Mouse (Mus musculus) midbrain, embryonic 13.5 days (tissue): Measurements from ENCODE around the gene Elavl4. TPM values are rescaled to one million over a fixed set of nuclear protein-coding genes. Genes with fewer than 3 reads are reported as not detected.

Experiments
- ATAC-seq: fragments of 200-750 bp; cut with Nextera tagmentation; 2 replicates; pipeline ENCODE4 v1.8.0; 2017; ENCODE audit warnings: mild to moderate bottlenecking, moderate TSS enrichment, moderate library complexity
- H3K27ac ChIP-seq: fragments of 300-500 bp; sonication (generic); 2 replicates; pipeline ENCODE4 v1.5.1; 2015; ENCODE audit warnings: inconsistent platforms, mild to moderate bottlenecking, moderate library complexity
- H3K27me3 ChIP-seq: fragments of 300-500 bp; sonication (generic); 2 replicates; pipeline ENCODE4 v1.6.1; 2015; ENCODE audit warnings: mild to moderate bottlenecking, inconsistent platforms
- H3K36me3 ChIP-seq: fragments of 300-500 bp; sonication (generic); 2 replicates; pipeline ENCODE4 v1.6.1; 2015; ENCODE audit warnings: mild to moderate bottlenecking, inconsistent platforms
- H3K4me1 ChIP-seq: fragments of 300-500 bp; sonication (generic); replicated peaks from 2 replicates; pipeline ENCODE4 v1.6.1; 2015; ENCODE audit warnings: inconsistent platforms
- H3K4me2 ChIP-seq: fragments of 300-500 bp; sonication (generic); replicated peaks from 2 replicates; pipeline ENCODE4 v1.6.1; 2015; ENCODE audit warnings: moderate library complexity, mild to moderate bottlenecking, inconsistent platforms
- H3K4me3 ChIP-seq: fragments of 300-500 bp; sonication (generic); replicated peaks from 2 replicates; pipeline ENCODE4 v1.5.1; 2015; ENCODE audit warnings: mild to moderate bottlenecking, inconsistent platforms
- H3K9ac ChIP-seq: fragments of 300-500 bp; sonication (generic); replicated peaks from 2 replicates; pipeline ENCODE4 v1.6.1; 2015; ENCODE audit warnings: mild to moderate bottlenecking, inconsistent platforms
- H3K9me3 ChIP-seq: fragments of 300-500 bp; sonication (generic); 2 replicates; pipeline ENCODE4 v1.6.1; 2016; ENCODE audit warnings: mild to moderate bottlenecking, inconsistent platforms
- WGBS: fragments of 180-500 bp; shearing (Covaris S2); methylation state at CpG from one replicate; pipeline ENCODE4 v1.1.7; 2015; 5-methylcytosine and 5-hydroxymethylcytosine counted together
- polyA plus RNA-seq: library from polyadenylated mRNA; unstranded; fragments of >200 nt; fragmentation: Nextera tagmentation; extraction: Ambion mirVana; gene quantifications from 2 replicates; pipeline ENCODE4 v1.2.1, GENCODE M21; 2015

Elavl4 gene
- polyA plus RNA-seq, 1 experiment from 2014 or later, result 327 TPM

DNA sequence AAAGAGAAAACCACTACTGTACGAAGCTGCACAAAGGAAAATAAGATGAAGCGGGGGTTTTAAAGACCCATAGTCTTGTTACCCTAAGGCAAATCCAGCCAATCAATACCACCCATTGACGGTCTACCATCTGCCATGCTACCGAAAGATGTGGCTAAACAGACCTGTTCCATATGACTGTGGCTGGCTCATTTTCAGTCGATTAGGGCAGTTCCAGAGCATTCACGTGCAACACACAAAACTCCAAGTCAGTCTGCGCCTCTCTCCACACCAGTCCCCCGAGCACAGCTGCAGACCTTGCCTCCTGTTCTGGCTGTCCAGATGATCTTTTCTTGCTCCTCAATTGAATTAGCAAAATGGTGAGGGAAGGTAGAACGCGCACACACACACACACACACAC, 59.2 kb downstream of the Elavl4 start:
- Histone ChIP-seq H3K36me3 (no peaks in the 10 kb centered on the region), H3K9ac (no peak overlapping the region), H3K4me2 (0 out of 2 replicates have a peak overlapping the region, but pooled peaks have one; percentile 17), H3K4me1 (peaks cover 32% of the 10 kb centered on the region), H3K4me3 (no peak overlapping the region), H3K9me3 (no peaks in the 10 kb centered on the region), H3K27me3 (peaks cover 6% of the 10 kb centered on the region; the same call in 1 of the 2 replicates), H3K27ac (no peak overlapping the region)
- ATAC-seq, result peak; percentile 55
- WGBS, result 42% methylated on average over 10 of the region's 10 CpGs

DNA sequence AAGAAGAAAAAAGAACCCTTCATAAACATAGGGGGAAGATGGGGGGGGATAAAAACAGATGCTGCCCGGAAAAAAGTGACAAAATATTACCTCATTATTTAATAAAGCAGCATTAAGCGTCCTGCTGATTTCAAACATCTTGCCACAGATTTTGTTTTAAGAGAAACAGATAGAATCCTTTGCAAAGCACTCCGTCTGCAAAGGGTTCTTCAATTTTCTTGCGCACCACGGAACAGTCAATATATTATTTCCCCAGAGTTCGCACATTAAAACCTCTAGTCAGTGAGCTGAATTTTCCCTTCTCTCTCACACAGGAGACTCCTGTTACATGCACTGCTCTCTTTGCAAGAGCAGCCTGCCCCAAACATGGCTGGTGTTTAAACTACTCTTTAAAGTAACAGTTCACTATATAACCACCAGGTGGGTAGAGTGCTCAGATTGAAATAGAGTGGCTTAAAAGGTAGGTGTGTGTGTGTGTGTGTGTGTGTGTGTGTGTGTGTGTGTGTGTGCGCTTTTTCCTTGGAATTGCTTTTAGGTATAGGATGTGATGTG, 61.1 kb downstream of the Elavl4 start:
- peaks cover 33% of the 10 kb centered on the region for H3K4me1 ChIP-seq
- H3K9me3 ChIP-seq, result no peaks in the 10 kb centered on the region
- H3K27me3 ChIP-seq, result peaks cover 6% of the 10 kb centered on the region; the same call in 1 of the 2 replicates
- no peaks in the 10 kb centered on the region for H3K36me3 ChIP-seq
- H3K4me3 ChIP-seq, result peak overlapping the region; percentile 39
- peak overlapping the region; percentile 57 for H3K4me2 ChIP-seq
- ATAC-seq, result peak; percentile 35; the same call in 1 of the 2 replicates
- peak overlapping the region; percentile 87 for H3K27ac ChIP-seq
- WGBS, result 58% methylated on average over 7 of the region's 7 CpGs
- H3K9ac ChIP-seq, result peak overlapping the region; percentile 61

DNA sequence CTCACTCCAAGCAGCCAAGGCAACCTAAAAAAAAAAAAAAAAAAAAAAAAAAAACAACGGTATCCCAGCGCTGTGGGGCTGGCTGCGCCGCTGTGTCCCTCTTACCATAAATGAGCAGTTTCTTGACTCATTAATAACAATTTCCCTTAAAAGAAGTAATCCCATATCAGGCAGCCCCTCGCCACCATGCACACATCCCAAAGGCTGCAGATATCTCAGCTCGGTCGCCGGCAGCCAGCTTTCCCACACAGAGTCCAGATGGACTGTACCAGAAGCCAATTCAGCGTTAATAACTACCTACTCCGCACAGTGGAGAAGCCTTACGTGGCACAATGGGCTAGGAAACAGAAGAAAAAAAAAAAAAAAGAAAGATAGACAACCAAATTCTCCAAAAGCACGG, 61.7 kb downstream of the Elavl4 start:
- Histone ChIP-seq H3K27me3 (peaks cover 6% of the 10 kb centered on the region; the same call in 1 of the 2 replicates), H3K4me2 (peak overlapping the region; percentile 57), H3K9ac (peak overlapping the region; percentile 61), H3K27ac (peak overlapping the region; percentile 87), H3K4me1 (peaks cover 33% of the 10 kb centered on the region), H3K9me3 (no peaks in the 10 kb centered on the region), H3K36me3 (no peaks in the 10 kb centered on the region), H3K4me3 (peak overlapping the region; percentile 39)
- WGBS, result 6% methylated on average over 12 of the region's 12 CpGs
- ATAC-seq, result peak; percentile 59; the same call in 1 of the 2 replicates

DNA sequence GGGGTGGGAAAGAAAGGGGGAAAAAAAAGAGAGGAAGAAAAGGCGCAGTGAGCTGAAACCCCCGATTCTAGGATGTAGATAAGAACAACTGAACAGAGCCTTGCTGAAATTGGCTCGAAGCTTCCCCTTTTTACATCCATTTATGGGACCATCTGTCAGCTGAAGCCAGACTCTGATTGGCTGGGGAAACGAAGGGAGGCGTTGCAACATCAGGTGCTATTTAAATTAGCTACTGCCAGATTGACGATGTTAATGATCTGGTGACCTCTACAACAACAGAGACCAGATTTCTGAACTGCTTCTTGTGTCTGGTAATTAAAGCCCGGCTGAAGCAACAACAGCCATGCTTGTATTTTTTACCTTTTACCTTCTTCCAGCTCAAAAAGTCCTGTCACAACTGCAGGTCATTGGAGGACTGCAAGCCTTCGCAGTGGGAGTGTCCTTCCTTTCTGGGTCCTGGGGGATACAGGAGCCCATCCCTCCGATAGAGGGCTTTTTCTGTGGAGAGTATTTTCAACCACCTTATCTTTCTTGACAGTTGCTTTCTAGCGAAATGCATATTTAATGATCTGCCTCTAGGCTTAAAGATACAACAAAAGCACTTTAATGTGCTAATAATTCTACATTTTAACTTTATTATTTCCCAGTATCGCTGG, 64.2 kb downstream of the Elavl4 start:
- peaks cover 6% of the 10 kb centered on the region; the same call in 1 of the 2 replicates for H3K27me3 ChIP-seq
- peaks cover 36% of the 10 kb centered on the region for H3K4me1 ChIP-seq
- 6% methylated on average over 11 of the region's 11 CpGs for WGBS
- peak overlapping the region; percentile 97 for H3K27ac ChIP-seq
- no peaks in the 10 kb centered on the region for H3K36me3 ChIP-seq
- peak; percentile 81 for ATAC-seq
- H3K9ac ChIP-seq, result peak overlapping the region; percentile 89; the same call in 1 of the 2 replicates
- no peaks in the 10 kb centered on the region for H3K9me3 ChIP-seq
- peak overlapping the region; percentile 63 for H3K4me2 ChIP-seq
- H3K4me3 ChIP-seq, result peak overlapping the region; percentile 57

DNA sequence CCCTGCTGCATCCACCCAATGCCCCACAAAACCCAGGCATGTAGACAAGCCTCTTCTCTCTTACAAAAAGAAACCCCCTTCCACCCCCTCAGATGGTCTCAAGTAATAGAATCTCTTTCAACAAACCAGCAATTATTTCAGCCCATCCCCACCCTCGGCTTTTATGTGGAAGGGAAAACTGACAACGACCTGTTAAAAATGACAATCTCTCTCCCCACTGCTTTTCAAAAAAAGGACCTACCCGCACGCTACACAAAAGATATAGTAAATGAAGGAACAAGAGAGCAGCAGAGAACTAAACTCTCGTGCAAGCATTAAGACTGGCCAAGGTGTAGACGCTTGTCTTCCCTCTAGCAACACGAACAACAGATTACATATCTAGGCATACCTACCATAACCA, 64.9 kb downstream of the Elavl4 start:
- Histone ChIP-seq H3K36me3 (no peaks in the 10 kb centered on the region), H3K9me3 (no peaks in the 10 kb centered on the region), H3K27me3 (peaks cover 6% of the 10 kb centered on the region; the same call in 1 of the 2 replicates), H3K9ac (peak overlapping the region; percentile 89), H3K4me3 (peak overlapping the region; percentile 57), H3K4me2 (peak overlapping the region; percentile 63), H3K27ac (peak overlapping the region; percentile 97), H3K4me1 (peaks cover 37% of the 10 kb centered on the region)
- ATAC-seq, result no peak; the same call in 1 of the 2 replicates
- 22% methylated on average over 7 of the region's 7 CpGs for WGBS

DNA sequence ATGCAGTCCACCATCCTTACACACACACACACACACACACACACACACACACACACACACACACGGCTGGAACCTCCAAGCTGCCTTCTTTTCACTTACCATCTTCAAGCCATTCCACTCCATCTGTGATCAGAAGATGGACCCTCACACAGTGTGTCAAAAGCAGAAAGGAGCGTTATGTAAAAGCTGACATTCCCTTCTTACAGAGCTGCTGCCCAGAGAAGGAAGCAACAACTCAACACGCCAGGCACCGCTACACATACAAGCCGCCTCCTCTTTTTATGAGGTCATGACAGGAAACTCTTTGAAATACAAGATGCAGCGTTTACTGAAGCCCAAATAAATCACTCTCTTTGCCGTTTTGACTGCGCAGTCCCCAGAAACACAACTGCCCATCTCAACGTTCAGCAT, 65.3 kb downstream of the Elavl4 start:
- Histone ChIP-seq H3K4me1 (peaks cover 38% of the 10 kb centered on the region), H3K4me3 (peak overlapping the region; percentile 57), H3K36me3 (no peaks in the 10 kb centered on the region), H3K27ac (peak overlapping the region; percentile 97), H3K27me3 (peaks cover 6% of the 10 kb centered on the region; the same call in 1 of the 2 replicates), H3K9me3 (no peaks in the 10 kb centered on the region), H3K9ac (peak overlapping the region; percentile 89), H3K4me2 (peak overlapping the region; percentile 63)
- 15% methylated on average over 9 of the region's 9 CpGs for WGBS
- peak; percentile 41 for ATAC-seq

DNA sequence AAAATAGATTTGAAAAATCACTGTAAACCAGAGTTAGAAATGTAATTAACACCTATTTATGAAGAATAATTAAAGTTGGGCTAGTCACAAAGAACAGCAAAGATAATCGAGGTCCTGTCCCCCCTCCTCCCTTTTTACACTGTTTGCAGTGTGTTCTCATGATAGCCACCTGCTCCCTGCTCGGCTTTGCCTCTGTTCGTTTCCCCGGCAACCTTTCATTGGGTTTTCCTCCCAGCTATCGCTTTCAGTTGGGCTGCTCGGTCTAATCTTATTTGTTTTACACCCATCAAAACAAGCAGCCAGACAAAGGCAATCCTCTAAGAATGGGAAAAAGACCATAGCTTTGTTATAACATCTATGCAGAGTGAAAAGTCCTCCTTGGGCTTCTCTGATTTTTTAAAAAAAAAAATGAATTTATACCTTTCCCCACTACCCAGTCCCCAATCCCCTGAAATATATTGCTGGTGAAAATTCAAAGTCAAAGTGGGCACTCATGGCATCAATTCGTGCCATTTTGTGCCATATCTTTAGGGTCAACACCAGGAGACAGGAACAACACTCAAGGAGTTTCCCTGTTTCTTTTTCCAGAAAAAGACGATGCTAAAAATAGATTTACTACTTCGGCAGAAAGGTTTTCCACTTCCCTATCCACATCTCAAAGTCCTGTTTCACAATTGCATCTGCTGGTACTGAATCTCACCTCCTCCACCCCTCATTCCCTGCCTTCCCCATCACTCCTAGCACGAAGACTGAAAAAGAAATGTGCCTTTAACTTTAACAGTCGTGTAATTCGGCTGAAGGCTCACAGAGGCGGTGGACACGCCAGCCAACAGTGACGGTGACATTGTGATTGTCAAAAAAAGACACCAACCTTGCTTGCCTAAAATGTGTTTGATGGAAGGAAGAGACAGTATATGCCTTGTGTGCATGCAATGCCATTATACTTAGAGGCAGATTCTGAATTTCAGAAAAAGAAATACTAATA, 66.1 kb downstream of the Elavl4 start:
- H3K9ac ChIP-seq, result peak overlapping the region; percentile 89
- peak overlapping the region; percentile 63 for H3K4me2 ChIP-seq
- 3% methylated on average over 15 of the region's 15 CpGs for WGBS
- H3K27me3 ChIP-seq, result peaks cover 6% of the 10 kb centered on the region; the same call in 1 of the 2 replicates
- no peaks in the 10 kb centered on the region for H3K9me3 ChIP-seq
- peak overlapping the region; percentile 57 for H3K4me3 ChIP-seq
- H3K27ac ChIP-seq, result peak overlapping the region; percentile 97
- H3K4me1 ChIP-seq, result peaks cover 38% of the 10 kb centered on the region
- ATAC-seq, result peak; percentile 80
- no peaks in the 10 kb centered on the region for H3K36me3 ChIP-seq

DNA sequence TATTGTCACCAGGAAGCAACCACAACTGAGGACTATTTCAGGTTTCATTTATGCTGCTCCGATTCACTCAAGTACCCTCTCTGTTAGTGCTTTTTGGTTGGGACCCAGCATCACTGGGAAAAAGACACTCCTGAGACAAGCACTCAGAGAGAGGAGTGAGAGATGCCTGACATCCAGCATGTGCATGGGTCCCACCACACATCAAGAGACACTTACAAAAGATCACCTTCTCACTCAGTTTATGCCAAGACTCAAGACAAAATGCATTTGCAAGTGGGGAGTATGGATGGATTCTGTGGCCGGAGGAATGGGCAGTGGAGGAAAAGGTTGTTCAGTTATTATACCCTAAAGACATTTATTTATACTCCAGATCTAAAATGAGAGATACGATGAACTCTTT, 67.3 kb downstream of the Elavl4 start:
- H3K9ac ChIP-seq, result peak overlapping the region; percentile 89
- H3K27me3 ChIP-seq, result peaks cover 6% of the 10 kb centered on the region; the same call in 1 of the 2 replicates
- ATAC-seq, result no peak
- H3K4me2 ChIP-seq, result peak overlapping the region; percentile 63
- peaks cover 42% of the 10 kb centered on the region for H3K4me1 ChIP-seq
- H3K4me3 ChIP-seq, result peak overlapping the region; percentile 57
- WGBS, result 40% methylated on average over 3 of the region's 3 CpGs
- no peaks in the 10 kb centered on the region for H3K36me3 ChIP-seq
- H3K27ac ChIP-seq, result peak overlapping the region; percentile 97
- no peaks in the 10 kb centered on the region for H3K9me3 ChIP-seq

DNA sequence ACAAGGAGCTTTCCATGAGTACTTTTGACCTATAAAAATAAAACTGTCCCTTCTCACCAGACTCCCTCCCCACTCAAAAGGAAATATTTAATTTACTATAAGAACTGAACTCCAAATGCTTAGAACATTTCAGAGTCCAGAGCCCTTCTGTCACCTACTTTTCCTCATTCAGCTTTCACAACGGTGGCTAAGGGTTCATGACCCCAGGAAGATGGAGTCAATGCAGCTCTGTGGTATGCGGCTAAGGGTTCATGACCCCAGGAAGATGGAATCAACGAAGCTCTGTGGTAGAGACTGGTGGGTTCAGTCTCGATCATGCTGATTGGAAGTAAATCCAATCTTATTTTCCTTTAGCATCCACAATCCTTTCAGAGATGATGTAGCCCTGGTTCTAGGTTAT, 81.7 kb downstream of the Elavl4 start:
- Histone ChIP-seq H3K36me3 (peaks cover 14% of the 10 kb centered on the region), H3K4me3 (no peak overlapping the region), H3K27ac (no peak overlapping the region), H3K27me3 (no peaks in the 10 kb centered on the region), H3K4me2 (no peak overlapping the region), H3K4me1 (peaks cover 4% of the 10 kb centered on the region; the same call in 1 of the 2 replicates), H3K9ac (no peak overlapping the region), H3K9me3 (no peaks in the 10 kb centered on the region)
- no peak for ATAC-seq
- WGBS, result 48% methylated on average over 4 of the region's 4 CpGs

DNA sequence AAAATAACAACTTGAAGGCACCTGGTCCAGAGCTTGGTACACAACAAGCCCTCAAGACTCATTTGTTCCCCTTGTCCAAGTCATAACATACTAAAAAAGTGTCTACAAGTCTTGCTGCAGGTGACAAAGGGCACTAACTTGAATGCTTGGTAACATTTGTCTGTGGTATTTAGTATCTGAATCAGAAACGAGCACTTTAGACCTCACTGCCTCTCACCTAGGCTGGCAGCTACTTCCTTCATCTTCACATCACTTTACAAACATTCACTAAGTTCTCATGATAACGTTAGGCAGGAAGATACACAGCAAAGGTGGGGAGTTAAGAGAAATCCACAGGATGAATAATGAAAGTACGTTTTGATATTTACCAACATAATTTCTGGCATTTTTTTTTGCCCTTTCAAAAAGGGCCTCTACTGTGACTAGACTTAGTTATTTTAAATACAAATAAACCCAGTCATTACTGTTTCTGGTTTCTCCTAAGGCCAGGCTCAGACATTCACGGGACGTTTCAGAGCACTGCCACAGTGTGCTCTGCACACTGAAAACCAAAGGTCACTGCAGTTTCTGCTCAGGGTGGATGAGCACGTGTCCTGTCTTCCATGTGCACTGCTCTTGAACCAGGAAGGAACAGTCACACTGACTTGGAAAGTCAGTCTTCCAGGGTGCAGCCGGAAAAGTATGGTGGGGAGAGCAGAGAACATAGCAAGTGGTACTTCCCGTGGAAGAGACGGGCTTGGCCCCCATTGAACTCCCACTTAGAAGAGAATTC, 84.7 kb downstream of the Elavl4 start:
- peaks cover 23% of the 10 kb centered on the region for H3K4me1 ChIP-seq
- H3K36me3 ChIP-seq, result peaks cover 11% of the 10 kb centered on the region
- H3K4me3 ChIP-seq, result no peak overlapping the region
- no peaks in the 10 kb centered on the region for H3K27me3 ChIP-seq
- no peak overlapping the region for H3K9ac ChIP-seq
- no peak overlapping the region for H3K4me2 ChIP-seq
- H3K27ac ChIP-seq, result no peak overlapping the region
- WGBS, result 84% methylated on average over 9 of the region's 9 CpGs
- H3K9me3 ChIP-seq, result no peaks in the 10 kb centered on the region
- ATAC-seq, result no peak

DNA sequence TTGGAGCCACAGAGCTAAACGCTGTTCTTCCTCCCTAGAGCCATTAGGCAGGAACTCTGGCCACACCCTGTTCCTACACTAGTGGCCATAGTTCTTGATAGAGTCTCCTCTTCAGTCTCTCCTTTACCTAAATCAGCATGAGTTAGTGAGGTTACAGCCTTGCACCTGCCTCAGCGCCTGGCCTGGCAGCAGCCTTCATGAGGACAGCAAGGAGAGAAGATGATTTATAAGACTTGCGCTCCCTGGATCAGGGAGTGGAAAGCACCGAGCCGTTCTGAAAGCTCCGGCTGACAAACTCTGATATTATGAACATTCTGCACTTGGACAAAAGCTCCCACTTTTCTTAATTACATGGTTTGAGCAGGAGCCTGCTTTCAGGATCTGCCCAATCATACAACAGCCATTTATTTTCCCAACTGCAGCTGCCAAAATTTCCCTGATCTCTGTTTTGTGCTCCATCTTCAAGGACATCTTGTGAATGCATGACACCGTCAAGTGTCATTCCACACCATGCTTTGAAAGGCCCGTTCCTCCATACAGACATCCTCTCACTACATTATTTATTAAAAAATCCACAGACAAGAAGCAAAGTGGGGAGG, 87.3 kb downstream of the Elavl4 start:
- Histone ChIP-seq H3K9ac (no peak overlapping the region), H3K36me3 (peaks cover 9% of the 10 kb centered on the region; the same call in 1 of the 2 replicates), H3K4me2 (no peak overlapping the region), H3K9me3 (no peaks in the 10 kb centered on the region), H3K27ac (peak overlapping the region; percentile 44; the same call in 1 of the 2 replicates), H3K4me3 (no peak overlapping the region), H3K4me1 (peaks cover 30% of the 10 kb centered on the region), H3K27me3 (no peaks in the 10 kb centered on the region)
- ATAC-seq, result no peak
- WGBS, result 71% methylated on average over 8 of the region's 8 CpGs
